26 mouse cellular contexts compared by ENCODE assay signal in genomic region chr7:145027061-145027460, GRCm38 (mm10).
DNase-seq lines count a peak whose midpoint lies in the region; ATAC-seq and TF ChIP-seq lines count a peak whose summit lies in the region.
"Had no signal": no experiment of that assay in that cellular context is flagged by ENCODE, and none has a peak within 500 bp of the region (broad histone marks: within the 10 kb centered on the region; RNA-seq: fewer than 3 reads in every experiment).

No protein-coding gene starts in this region.

- no peak overlapping the region for H3K4me2 ChIP-seq in heart, postnatal 0 days (ENCODE audit: low read depth, low read length)
- no peak overlapping the region for H3K4me2 ChIP-seq in lung, embryonic 15.5 days
- H3K4me2 ChIP-seq: forebrain, embryonic 15.5 days; heart, embryonic 12.5 days; liver, embryonic 15.5 days; neural tube, embryonic 15.5 days had no signal

- no peak for TF ChIP-seq EP300 in heart, postnatal 0 days (IDR thresholded peaks at IDR 0.05; ENCODE audit: low read depth)

- H3K36me3 ChIP-seq in heart, postnatal 0 days (replicated peaks; ENCODE audit: control insufficient read depth, insufficient read depth, low read length), result no peaks in the 10 kb centered on the region
- H3K36me3 ChIP-seq in lung, embryonic 15.5 days, result no peaks in the 10 kb centered on the region
- no peaks in the 10 kb centered on the region for H3K36me3 ChIP-seq in embryonic facial prominence, embryonic 10.5 days (replicated peaks)
- H3K36me3 ChIP-seq: forebrain, embryonic 15.5 days; heart, embryonic 12.5 days; liver, embryonic 15.5 days; neural tube, embryonic 15.5 days had no signal

- intact Hi-C loops in heart, postnatal 36 days (cut with DNase I), result loop anchor here (5.0 kb wide), 1 partner anchor 215 kb away; no protein-coding TSS in a partner anchor
- intact Hi-C loops in gastrocnemius, postnatal 36 days (cut with DNase I), result no loop called here

- WGBS in heart, postnatal 0 days, result 84% methylated on average over 4 of the region's 4 CpGs
- WGBS in lung, embryonic 15.5 days, result 73% methylated on average over 4 of the region's 4 CpGs
- WGBS in embryonic facial prominence, embryonic 10.5 days, result 83% methylated on average over 4 of the region's 4 CpGs

- peak overlapping the region; percentile 76; the same call in 1 of the 2 replicates for H3K27ac ChIP-seq in heart, postnatal 0 days (ENCODE audit: low read depth)
- 0 out of 2 replicates have a peak overlapping the region, but pooled peaks have one; percentile 15 for H3K27ac ChIP-seq in lung, embryonic 15.5 days
- peak overlapping the region; percentile 8; the same call in 1 of the 2 replicates for H3K27ac ChIP-seq in embryonic facial prominence, embryonic 10.5 days (replicated peaks)
- H3K27ac ChIP-seq: forebrain, embryonic 15.5 days; liver, embryonic 15.5 days; neural tube, embryonic 15.5 days; stomach, postnatal 0 days had no signal

- no peaks in the 10 kb centered on the region for H3K27me3 ChIP-seq in heart, postnatal 0 days (ENCODE audit: control insufficient read depth, insufficient read depth, low read length)
- no peaks in the 10 kb centered on the region for H3K27me3 ChIP-seq in lung, embryonic 15.5 days
- H3K27me3 ChIP-seq in embryonic facial prominence, embryonic 10.5 days (replicated peaks; ENCODE audit: low read depth, poor library complexity, severe bottlenecking), result peaks cover 26% of the 10 kb centered on the region

- ATAC-seq in heart, postnatal 0 days (ENCODE audit: insufficient read depth, low read depth), result no peak
- ATAC-seq in lung, embryonic 15.5 days (ENCODE audit: borderline replicate concordance, extremely low read depth, low FRiP score, low TSS enrichment), result no peak
- ATAC-seq: forebrain, embryonic 15.5 days; intestine, postnatal 0 days; lung, postnatal 0 days had no signal

- no peak overlapping the region for H3K4me3 ChIP-seq in heart, postnatal 0 days (ENCODE audit: low read depth, low read length)
- no peak overlapping the region for H3K4me3 ChIP-seq in lung, embryonic 15.5 days
- no peak overlapping the region for H3K4me3 ChIP-seq in embryonic facial prominence, embryonic 10.5 days
- H3K4me3 ChIP-seq: forebrain, embryonic 15.5 days; heart, embryonic 12.5 days; liver, embryonic 15.5 days; neural tube, embryonic 15.5 days had no signal

- no peak overlapping the region for H3K9ac ChIP-seq in heart, postnatal 0 days (replicated peaks; ENCODE audit: low read depth, low read length)
- H3K9ac ChIP-seq in lung, embryonic 15.5 days, result no peak overlapping the region
- H3K9ac ChIP-seq: forebrain, embryonic 15.5 days; heart, embryonic 12.5 days; liver, embryonic 15.5 days; neural tube, embryonic 15.5 days had no signal

- TF ChIP-seq CTCF in heart, postnatal 0 days (IDR thresholded peaks at IDR 0.05; ENCODE audit: low read depth), result no peak

- no peaks in the 10 kb centered on the region for H3K9me3 ChIP-seq in heart, postnatal 0 days (replicated peaks; ENCODE audit: control insufficient read depth, low read length)
- no peaks in the 10 kb centered on the region for H3K9me3 ChIP-seq in lung, embryonic 15.5 days
- no peaks in the 10 kb centered on the region for H3K9me3 ChIP-seq in embryonic facial prominence, embryonic 10.5 days
- H3K9me3 ChIP-seq: forebrain, embryonic 15.5 days; heart, embryonic 12.5 days; liver, embryonic 15.5 days; neural tube, embryonic 15.5 days had no signal

- H3K4me1 ChIP-seq in heart, postnatal 0 days (ENCODE audit: control insufficient read depth, insufficient read depth), result no peaks in the 10 kb centered on the region; the same call in 1 of the 2 replicates
- H3K4me1 ChIP-seq in lung, embryonic 15.5 days, result peaks cover 50% of the 10 kb centered on the region
- H3K4me1 ChIP-seq in embryonic facial prominence, embryonic 10.5 days, result peaks cover 38% of the 10 kb centered on the region

- DNase-seq in heart, postnatal 0 days (ENCODE audit: low spot score), result no peak
- DNase-seq in heart, postnatal 36 days, result no peak
- no peak for DNase-seq in lung, postnatal 10 days
- DNase-seq in brain, adult 2 months (ENCODE audit: low read depth, low spot score), result peak; percentile 58
- DNase-seq in embryonic facial prominence, embryonic 10.5 days (ENCODE audit: low spot score), result no peak
- no peak for DNase-seq in gastrocnemius, postnatal 36 days
- DNase-seq: adrenal gland, adult 2 months; cerebellum, adult 18-20 months; cerebellum, postnatal 36 days; embryo, embryonic 11 days; gastrocnemius, postnatal 14 days; heart, adult 18-20 months; heart, postnatal 4 days; kidney, postnatal 25 days; layer of hippocampus, postnatal 36 days; liver; thymus, adult 2 months; thymus, postnatal 4 days had no signal

Comparison
In these comparisons a context has a peak if more than half of its experiments do, and no peak if none do; other contexts are left out.
1. H3K27ac ChIP-seq: peak in every context shown above with its lines; median percentile 76 in heart, postnatal 0 days; 15 in lung, embryonic 15.5 days; 8 in embryonic facial prominence, embryonic 10.5 days.